Mouse (Mus musculus): Measurements from ENCODE around the gene Sorl1. TPM values are rescaled to one million over a fixed set of nuclear protein-coding genes. Genes with fewer than 3 reads are reported as not detected.
A peak's percentile ranks its signal among the peaks of the same experiment; 100 is the strongest.

Gene Sorl1
- polyA plus RNA-seq, 1 experiment: under 0.01 TPM

DNA sequence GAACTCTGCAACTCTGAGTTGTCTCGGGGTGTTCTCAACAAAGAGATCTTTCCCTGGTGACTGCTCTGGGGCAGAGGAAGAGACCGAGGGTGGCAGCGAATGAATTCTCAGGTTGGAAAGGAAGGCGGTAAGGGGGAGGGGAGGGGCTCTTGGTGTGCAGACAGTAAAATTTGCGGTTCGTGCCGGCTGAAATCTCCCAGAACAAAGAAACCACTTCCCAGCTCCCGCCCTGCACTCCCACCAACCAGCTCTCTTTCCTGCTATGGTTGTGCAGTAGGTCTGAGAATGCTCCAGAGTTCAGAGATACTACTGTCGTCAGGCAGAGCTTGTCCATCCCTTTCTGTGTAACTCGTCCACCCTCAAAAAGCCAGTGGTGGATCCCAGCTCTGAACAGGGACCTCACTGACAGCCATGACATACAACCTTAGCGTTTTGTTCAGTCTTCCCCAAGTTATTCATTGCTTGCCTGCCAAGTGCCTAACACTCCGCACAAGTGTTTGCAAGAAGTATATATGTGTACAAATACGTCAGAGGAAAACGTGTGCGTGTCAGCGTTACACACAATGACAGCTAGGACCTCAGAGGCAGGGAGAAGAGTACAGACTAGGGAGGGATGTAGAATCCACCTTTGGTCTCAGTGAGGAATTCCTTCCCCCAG, 172.5 kb downstream of the Sorl1 start:
- Histone ChIP-seq H3K36me3 (ENCODE audit: control insufficient read depth) (no peaks in the 10 kb centered on the region), H3K4me3 (replicated peaks) (no peak overlapping the region), H3K27me3 (ENCODE audit: control insufficient read depth) (peaks cover 9% of the 10 kb centered on the region), H3K9me3 (ENCODE audit: control insufficient read depth, low read length) (no peaks in the 10 kb centered on the region), H3K4me1 (ENCODE audit: control insufficient read depth) (no peaks in the 10 kb centered on the region)
- TF ChIP-seq GATA1 (IDR thresholded peaks at IDR 0.05; ENCODE audit: low read length) (no peak), TAL1 (IDR thresholded peaks at IDR 0.05; ENCODE audit: low read length) (no peak)

DNA sequence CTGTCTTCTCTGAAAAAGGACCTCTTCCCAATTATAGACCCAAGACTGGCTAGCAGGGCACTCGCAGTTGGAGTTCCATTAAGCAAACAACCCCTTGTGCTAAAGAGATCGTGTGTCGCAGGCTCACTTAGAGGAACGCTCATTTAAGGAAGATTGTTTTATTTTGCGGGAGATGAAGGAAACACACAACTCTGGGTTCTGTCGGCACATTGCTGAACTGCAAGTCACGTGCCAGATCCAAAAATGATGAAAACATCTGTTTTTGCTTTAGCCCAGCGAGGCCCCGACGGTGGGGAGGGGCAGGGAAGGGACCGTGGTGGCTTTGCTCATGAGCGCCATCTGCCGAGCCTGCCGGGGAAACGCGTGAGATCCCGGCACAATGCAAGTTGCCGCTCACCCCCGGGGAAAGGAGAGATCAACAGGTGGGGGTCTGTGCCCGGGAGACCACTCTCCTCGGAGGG, 173.1 kb downstream of the Sorl1 start:
- H3K36me3 ChIP-seq (ENCODE audit: control insufficient read depth): no peaks in the 10 kb centered on the region
- peaks cover 9% of the 10 kb centered on the region for H3K27me3 ChIP-seq (ENCODE audit: control insufficient read depth)
- H3K9me3 ChIP-seq (ENCODE audit: control insufficient read depth, low read length): no peaks in the 10 kb centered on the region
- H3K4me3 ChIP-seq (replicated peaks): peak overlapping the region; percentile 1
- no peaks in the 10 kb centered on the region for H3K4me1 ChIP-seq (ENCODE audit: control insufficient read depth)
- TF ChIP-seq GATA1 (IDR thresholded peaks at IDR 0.05; ENCODE audit: low read length): no peak
- no peak for TF ChIP-seq TAL1 (IDR thresholded peaks at IDR 0.05; ENCODE audit: low read length)

DNA sequence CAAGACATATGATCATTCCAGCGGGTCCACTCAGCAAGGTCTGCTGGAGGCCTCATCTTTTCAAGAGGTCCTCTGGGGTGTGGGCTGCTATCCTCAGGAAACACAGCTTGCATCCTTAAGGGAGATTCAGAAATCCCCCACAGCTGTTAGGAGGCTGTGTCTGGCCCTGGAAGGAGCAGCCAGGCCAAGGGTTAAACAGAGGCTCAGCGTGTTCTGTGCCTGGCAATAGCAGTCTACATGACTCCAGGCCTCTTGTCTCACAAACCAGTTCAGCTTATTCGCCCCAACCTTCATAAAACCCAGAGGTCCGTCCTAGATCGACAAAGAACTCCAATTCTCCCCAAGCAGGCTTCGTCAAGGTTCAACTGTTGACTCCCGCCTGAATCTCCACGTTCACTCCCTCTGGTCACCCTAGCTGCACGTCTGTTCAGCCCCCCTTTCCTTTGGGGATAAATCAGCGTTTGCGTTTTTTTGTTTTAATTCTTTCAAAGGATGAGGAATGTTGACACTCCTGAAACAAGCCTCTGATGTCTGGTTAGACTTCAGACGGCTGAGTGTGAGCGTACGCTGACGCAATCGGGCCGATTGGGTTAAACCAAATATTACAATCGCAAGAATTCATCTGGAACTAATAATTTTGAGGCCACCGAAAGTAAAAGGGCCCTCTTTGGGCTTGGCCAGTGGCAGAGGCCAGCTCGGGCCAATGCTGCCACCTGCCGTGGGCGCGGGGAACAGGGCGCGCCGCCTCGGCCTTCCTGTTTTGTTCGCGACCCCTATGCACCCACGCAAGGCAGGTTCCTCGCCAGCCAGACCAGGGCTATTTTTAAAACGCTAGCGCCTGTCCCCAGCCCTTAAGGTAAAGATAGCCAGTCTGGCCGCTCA, 173.7 kb downstream of the Sorl1 start:
- no peak for TF ChIP-seq GATA1 (IDR thresholded peaks at IDR 0.05; ENCODE audit: low read length)
- no peak for TF ChIP-seq TAL1 (IDR thresholded peaks at IDR 0.05; ENCODE audit: low read length)
- Histone ChIP-seq H3K36me3 (ENCODE audit: control insufficient read depth) (no peaks in the 10 kb centered on the region), H3K9me3 (ENCODE audit: control insufficient read depth, low read length) (no peaks in the 10 kb centered on the region), H3K4me3 (replicated peaks) (no peak overlapping the region), H3K27me3 (ENCODE audit: control insufficient read depth) (peaks cover 9% of the 10 kb centered on the region), H3K4me1 (ENCODE audit: control insufficient read depth) (no peaks in the 10 kb centered on the region)

DNA sequence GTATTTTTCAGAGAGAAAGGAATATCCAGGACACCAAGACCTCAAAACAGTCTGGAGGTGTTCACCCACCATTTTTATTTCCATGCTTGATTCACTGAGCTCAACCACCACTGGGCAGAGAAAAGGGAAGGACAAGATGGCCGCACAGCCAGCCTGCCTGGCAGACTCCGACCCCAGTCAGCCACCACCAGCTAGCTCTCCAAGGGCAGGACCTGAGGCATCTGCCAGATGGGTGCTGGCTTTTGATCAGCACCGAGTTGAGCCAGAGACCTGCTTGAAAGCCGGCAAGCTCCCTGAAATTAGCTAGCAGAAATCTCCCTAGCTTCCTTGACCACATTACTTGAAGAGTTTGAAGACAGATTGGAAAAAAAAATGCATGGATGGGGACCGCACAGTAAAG, 174.6 kb downstream of the Sorl1 start:
- H3K36me3 ChIP-seq (ENCODE audit: control insufficient read depth): no peaks in the 10 kb centered on the region
- no peaks in the 10 kb centered on the region for H3K9me3 ChIP-seq (ENCODE audit: control insufficient read depth, low read length)
- peaks cover 9% of the 10 kb centered on the region for H3K27me3 ChIP-seq (ENCODE audit: control insufficient read depth)
- H3K4me3 ChIP-seq (replicated peaks): no peak overlapping the region
- TF ChIP-seq TAL1 (IDR thresholded peaks at IDR 0.05; ENCODE audit: low read length) (no peak), GATA1 (IDR thresholded peaks at IDR 0.05; ENCODE audit: low read length) (no peak)
- H3K4me1 ChIP-seq (ENCODE audit: control insufficient read depth): no peaks in the 10 kb centered on the region

DNA sequence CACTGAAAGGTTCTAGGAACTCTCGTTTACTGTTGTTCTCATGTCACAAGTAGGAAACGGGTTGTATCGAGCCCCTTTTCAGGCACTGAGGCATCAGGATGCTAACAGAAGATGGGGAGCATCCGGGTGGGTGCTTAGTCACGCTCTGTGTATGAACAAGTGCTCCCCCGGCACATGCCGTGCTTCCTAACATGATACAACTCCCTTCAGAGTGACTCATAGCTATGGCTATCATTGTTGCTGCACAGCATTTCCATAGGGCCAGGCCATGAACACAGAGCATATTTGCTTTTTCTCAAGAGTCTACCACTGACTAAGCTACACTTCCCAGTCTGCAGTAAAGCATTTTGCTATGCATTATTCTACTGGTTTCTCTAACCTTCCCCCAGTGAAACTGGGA, 179.1 kb downstream of the Sorl1 start:
- TF ChIP-seq TAL1 (IDR thresholded peaks at IDR 0.05; ENCODE audit: low read length) (no peak), GATA1 (IDR thresholded peaks at IDR 0.05; ENCODE audit: low read length) (no peak)
- H3K36me3 ChIP-seq (ENCODE audit: control insufficient read depth): no peaks in the 10 kb centered on the region
- no peaks in the 10 kb centered on the region for H3K4me1 ChIP-seq (ENCODE audit: control insufficient read depth)
- H3K9me3 ChIP-seq (ENCODE audit: control insufficient read depth, low read length): no peaks in the 10 kb centered on the region
- H3K4me3 ChIP-seq (replicated peaks): no peak overlapping the region
- no peaks in the 10 kb centered on the region for H3K27me3 ChIP-seq (ENCODE audit: control insufficient read depth)

DNA sequence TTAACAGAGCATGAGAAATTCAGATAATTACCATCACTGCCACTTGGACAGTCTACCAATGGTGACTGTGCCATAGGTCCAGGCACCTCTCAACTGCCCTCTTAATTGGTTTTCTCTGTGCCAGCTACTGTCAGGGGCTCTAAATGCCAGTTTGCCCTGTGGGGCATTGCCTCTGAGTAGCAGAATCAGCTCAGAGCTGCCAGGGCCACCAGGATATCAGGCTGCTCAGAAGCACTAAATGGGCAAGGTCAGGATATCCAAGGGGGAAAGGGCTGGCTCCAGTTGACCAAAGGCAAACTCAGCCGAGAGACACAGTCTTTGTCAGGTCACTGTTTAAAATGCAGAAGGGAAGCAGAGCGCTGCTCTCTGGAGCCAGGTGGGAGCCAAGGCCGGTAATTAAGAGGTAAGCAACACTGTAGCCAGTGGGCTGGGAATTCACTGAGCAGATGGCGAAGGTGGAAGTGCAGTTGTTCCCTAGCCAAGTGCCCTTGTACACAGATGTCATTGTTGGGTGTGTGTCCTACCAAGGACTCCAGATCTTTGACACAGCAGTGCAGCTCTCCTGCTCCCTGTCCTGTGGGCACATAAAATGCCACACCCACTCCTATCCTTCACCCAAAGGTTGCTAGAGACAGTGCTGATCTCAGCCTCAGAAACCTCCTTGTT, 181.0 kb downstream of the Sorl1 start:
- H3K4me3 ChIP-seq (replicated peaks): no peak overlapping the region
- TF ChIP-seq TAL1 (IDR thresholded peaks at IDR 0.05; ENCODE audit: low read length) (no peak), GATA1 (IDR thresholded peaks at IDR 0.05; ENCODE audit: low read length) (no peak)
- no peaks in the 10 kb centered on the region for H3K9me3 ChIP-seq (ENCODE audit: control insufficient read depth, low read length)
- no peaks in the 10 kb centered on the region for H3K4me1 ChIP-seq (ENCODE audit: control insufficient read depth)
- H3K36me3 ChIP-seq (ENCODE audit: control insufficient read depth): no peaks in the 10 kb centered on the region
- no peaks in the 10 kb centered on the region for H3K27me3 ChIP-seq (ENCODE audit: control insufficient read depth)

DNA sequence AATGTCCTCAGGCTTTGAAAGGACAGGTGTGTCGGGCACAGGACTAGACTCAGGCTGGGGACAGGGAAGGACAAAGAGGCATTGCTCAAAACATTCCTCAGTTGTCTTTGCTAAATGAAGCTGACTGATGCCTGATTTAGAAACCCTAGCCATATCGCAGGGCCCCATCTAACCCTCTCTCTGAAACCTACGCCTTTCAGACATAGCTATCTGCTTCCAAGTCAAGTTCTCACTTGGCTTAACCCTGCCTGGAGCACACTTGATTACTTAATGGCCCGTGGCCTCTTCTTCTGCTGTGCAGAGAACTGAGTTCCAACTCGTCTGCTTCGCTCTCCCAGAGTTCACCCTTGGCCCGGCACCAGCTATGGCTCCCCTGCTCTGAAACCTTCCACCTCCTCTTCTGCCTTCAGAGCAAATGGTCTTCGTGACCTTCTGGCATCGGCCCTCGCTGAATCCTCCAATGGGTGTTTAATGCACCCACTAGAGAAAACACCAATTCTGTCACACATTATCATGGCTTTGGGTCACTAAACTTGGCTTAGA, 183.7 kb downstream of the Sorl1 start:
- Histone ChIP-seq H3K4me1 (ENCODE audit: control insufficient read depth) (no peaks in the 10 kb centered on the region), H3K36me3 (ENCODE audit: control insufficient read depth) (no peaks in the 10 kb centered on the region), H3K9me3 (ENCODE audit: control insufficient read depth, low read length) (no peaks in the 10 kb centered on the region), H3K27me3 (ENCODE audit: control insufficient read depth) (peaks cover 2% of the 10 kb centered on the region; the same call in 1 of the 2 replicates), H3K4me3 (replicated peaks) (no peak overlapping the region)
- TF ChIP-seq GATA1 (IDR thresholded peaks at IDR 0.05; ENCODE audit: low read length) (no peak), TAL1 (IDR thresholded peaks at IDR 0.05; ENCODE audit: low read length) (no peak)

DNA sequence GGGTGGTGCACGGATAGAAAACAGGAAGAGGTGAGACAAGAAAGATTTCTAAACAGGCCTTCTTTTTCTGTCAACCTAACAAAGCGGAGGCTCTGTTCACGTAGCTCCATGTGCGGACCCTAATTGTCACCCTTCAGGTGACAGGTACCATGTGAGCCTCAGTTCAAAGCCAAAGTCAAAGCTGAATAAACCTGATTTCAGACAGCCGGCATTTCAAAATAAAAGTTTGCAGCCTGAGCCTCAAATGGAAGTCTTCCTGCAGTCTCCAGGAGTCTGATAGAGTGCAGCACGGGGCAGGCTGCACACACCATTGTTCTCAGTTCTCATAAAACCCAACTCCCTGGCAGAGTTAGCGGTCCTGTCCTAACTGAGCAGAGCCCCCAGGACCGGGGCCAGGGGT, 185.6 kb downstream of the Sorl1 start:
- TF ChIP-seq GATA1 (IDR thresholded peaks at IDR 0.05; ENCODE audit: low read length) (no peak), TAL1 (IDR thresholded peaks at IDR 0.05; ENCODE audit: low read length) (no peak)
- Histone ChIP-seq H3K36me3 (ENCODE audit: control insufficient read depth) (no peaks in the 10 kb centered on the region), H3K4me3 (replicated peaks) (no peak overlapping the region), H3K4me1 (ENCODE audit: control insufficient read depth) (no peaks in the 10 kb centered on the region), H3K9me3 (ENCODE audit: control insufficient read depth, low read length) (no peaks in the 10 kb centered on the region), H3K27me3 (ENCODE audit: control insufficient read depth) (peaks cover 4% of the 10 kb centered on the region; the same call in 1 of the 2 replicates)

DNA sequence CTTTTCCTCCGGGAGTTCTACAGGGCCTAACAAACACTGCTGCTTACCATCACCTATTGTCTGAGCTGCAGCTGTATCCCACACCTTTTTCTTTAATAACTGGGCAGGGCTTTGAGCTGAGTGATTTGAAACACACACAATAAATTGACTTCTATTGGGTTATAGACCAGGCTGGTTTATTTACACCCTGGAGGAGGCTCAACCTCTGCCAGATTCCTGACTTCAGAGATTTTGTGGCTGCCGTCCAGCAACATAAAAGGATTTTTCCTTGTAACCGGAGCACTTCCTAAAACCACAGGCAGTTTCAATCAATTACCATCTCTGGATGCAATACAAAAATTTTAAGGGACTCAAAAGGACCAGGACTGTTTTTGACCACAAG, 186.1 kb downstream of the Sorl1 start:
- TF ChIP-seq GATA1 (IDR thresholded peaks at IDR 0.05; ENCODE audit: low read length): no peak
- TF ChIP-seq TAL1 (IDR thresholded peaks at IDR 0.05; ENCODE audit: low read length): no peak
- Histone ChIP-seq H3K4me3 (replicated peaks) (no peak overlapping the region), H3K4me1 (ENCODE audit: control insufficient read depth) (no peaks in the 10 kb centered on the region), H3K36me3 (ENCODE audit: control insufficient read depth) (no peaks in the 10 kb centered on the region), H3K9me3 (ENCODE audit: control insufficient read depth, low read length) (no peaks in the 10 kb centered on the region), H3K27me3 (ENCODE audit: control insufficient read depth) (peaks cover 4% of the 10 kb centered on the region; the same call in 1 of the 2 replicates)
